20 mouse cellular contexts compared by ENCODE assay signal in the genomic region with DNA sequence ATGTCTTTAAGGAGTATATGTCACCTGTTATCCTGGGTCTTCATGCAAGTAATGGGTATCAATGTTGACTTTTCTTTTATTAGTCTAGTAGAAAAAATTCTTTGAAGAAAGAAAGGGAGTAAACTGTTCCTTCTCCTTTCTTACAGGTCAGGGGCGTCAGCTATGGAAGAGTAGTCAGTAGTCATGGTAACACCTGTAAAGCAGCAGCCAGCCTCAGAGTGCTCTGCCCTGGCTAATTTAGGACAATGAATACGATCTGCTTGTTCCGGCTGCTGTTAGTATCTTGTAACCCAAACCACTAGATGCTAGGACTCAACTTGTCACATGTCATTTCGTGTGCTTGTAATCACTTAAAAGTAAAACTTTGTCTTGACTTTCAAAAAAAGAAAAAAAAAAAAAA.
"Had no signal": no experiment of that assay in that cellular context is flagged by ENCODE, and none has a peak within 500 bp of the region (broad histone marks: within the 10 kb centered on the region; RNA-seq: fewer than 3 reads in every experiment).

No protein-coding gene starts in this region.

- DNase-seq: kidney, postnatal 10 days; kidney, postnatal 36 days; left cerebral cortex, postnatal 4 days; liver, postnatal 0 days; midbrain, embryonic 14.5 days; right cerebral cortex, adult 18-20 months; right cerebral cortex, postnatal 14 days; right cerebral cortex, postnatal 4 days; thymus, adult 2 months; thymus, postnatal 25 days had no signal

- ATAC-seq: intestine, postnatal 0 days; liver, postnatal 0 days had no signal

- H3K4me2 ChIP-seq: limb, embryonic 12.5 days; limb, embryonic 15.5 days; liver, embryonic 11.5 days; lung, embryonic 15.5 days; midbrain, embryonic 11.5 days; neural tube, embryonic 12.5 days; neural tube, embryonic 15.5 days had no signal

- H3K4me3 ChIP-seq: limb, embryonic 12.5 days; limb, embryonic 15.5 days; lung, embryonic 15.5 days; neural tube, embryonic 12.5 days; neural tube, embryonic 15.5 days had no signal

- H3K4me1 ChIP-seq: limb, embryonic 12.5 days; limb, embryonic 15.5 days; lung, embryonic 15.5 days; neural tube, embryonic 12.5 days; neural tube, embryonic 15.5 days had no signal

- H3K27me3 ChIP-seq: limb, embryonic 12.5 days; limb, embryonic 15.5 days; lung, embryonic 15.5 days; neural tube, embryonic 12.5 days; neural tube, embryonic 15.5 days had no signal

- H3K9me3 ChIP-seq: limb, embryonic 12.5 days; limb, embryonic 15.5 days; lung, embryonic 15.5 days; neural tube, embryonic 12.5 days; neural tube, embryonic 15.5 days had no signal

- H3K9ac ChIP-seq: limb, embryonic 12.5 days; limb, embryonic 15.5 days; liver, embryonic 14.5 days; liver, postnatal 0 days; lung, embryonic 15.5 days; neural tube, embryonic 12.5 days; neural tube, embryonic 15.5 days had no signal

- H3K27ac ChIP-seq: limb, embryonic 12.5 days; limb, embryonic 15.5 days; liver, embryonic 14.5 days; lung, embryonic 15.5 days; neural tube, embryonic 12.5 days; neural tube, embryonic 15.5 days; stomach, postnatal 0 days had no signal
